Mouse (Mus musculus) stomach, embryonic 16.5 days (tissue): ENCODE measurements around the gene Rab3b. TPM values are rescaled to one million over a fixed set of nuclear protein-coding genes. Genes with fewer than 3 reads are reported as not detected.

Source experiments
- ATAC-seq: fragments of 200-750 bp; cut with Nextera tagmentation; 2 replicates; pipeline ENCODE4 v1.8.0; 2017; ENCODE audit warnings: moderate number of reproducible peaks, moderate TSS enrichment; ENCODE audit not compliant: insufficient read depth, low FRiP score
- H3K27ac ChIP-seq: fragments of 300-500 bp; sonication (generic); 2 replicates; pipeline ENCODE4 v1.5.1; 2014; ENCODE audit warnings: low read length
- H3K27me3 ChIP-seq: fragments of 300-500 bp; sonication (generic); 2 replicates; pipeline ENCODE4 v1.6.1; 2014; ENCODE audit warnings: low read length, control low read depth, mixed read lengths; ENCODE audit not compliant: control insufficient read depth, insufficient read depth
- H3K36me3 ChIP-seq: fragments of 300-500 bp; sonication (generic); 2 replicates; pipeline ENCODE4 v1.6.1; 2014; ENCODE audit warnings: low read length; ENCODE audit not compliant: control insufficient read depth, insufficient read depth
- H3K4me1 ChIP-seq: fragments of 300-500 bp; sonication (generic); 2 replicates; pipeline ENCODE4 v1.6.1; 2014; ENCODE audit warnings: low read length, control low read depth, mixed read lengths; ENCODE audit not compliant: control insufficient read depth, insufficient read depth
- H3K4me2 ChIP-seq: fragments of 300-500 bp; sonication (generic); 2 replicates; pipeline ENCODE4 v1.6.1; 2014; ENCODE audit warnings: low read depth, low read length, mixed read lengths
- H3K4me3 ChIP-seq: fragments of 300-500 bp; sonication (generic); replicated peaks from 2 replicates; pipeline ENCODE4 v1.5.1; 2014; ENCODE audit warnings: mild to moderate bottlenecking, low read length
- H3K9ac ChIP-seq: fragments of 300-500 bp; sonication (generic); 2 replicates; pipeline ENCODE4 v1.6.1; 2014; ENCODE audit warnings: low read length
- H3K9me3 ChIP-seq: fragments of 300-500 bp; sonication (generic); replicated peaks from 2 replicates; pipeline ENCODE4 v1.6.1; 2016; ENCODE audit warnings: low read length, control low read depth; ENCODE audit not compliant: control insufficient read depth
- WGBS: fragments of 180-500 bp; shearing (Covaris S2); extraction: QIAGEN DNeasy Blood & Tissue Kit; methylation state at CpG from one replicate; pipeline ENCODE4 v1.1.7; 2014; 5-methylcytosine and 5-hydroxymethylcytosine counted together
- polyA plus RNA-seq: library from polyadenylated mRNA; unstranded; fragments of >200 nt; fragmentation: Nextera tagmentation; extraction: Ambion mirVana; gene quantifications from 2 replicates; pipeline ENCODE4 v1.2.1, GENCODE M21; 2015

The Rab3b gene
- polyA plus RNA-seq, 1 experiment from 2014 or later = 10.3 TPM

DNA sequence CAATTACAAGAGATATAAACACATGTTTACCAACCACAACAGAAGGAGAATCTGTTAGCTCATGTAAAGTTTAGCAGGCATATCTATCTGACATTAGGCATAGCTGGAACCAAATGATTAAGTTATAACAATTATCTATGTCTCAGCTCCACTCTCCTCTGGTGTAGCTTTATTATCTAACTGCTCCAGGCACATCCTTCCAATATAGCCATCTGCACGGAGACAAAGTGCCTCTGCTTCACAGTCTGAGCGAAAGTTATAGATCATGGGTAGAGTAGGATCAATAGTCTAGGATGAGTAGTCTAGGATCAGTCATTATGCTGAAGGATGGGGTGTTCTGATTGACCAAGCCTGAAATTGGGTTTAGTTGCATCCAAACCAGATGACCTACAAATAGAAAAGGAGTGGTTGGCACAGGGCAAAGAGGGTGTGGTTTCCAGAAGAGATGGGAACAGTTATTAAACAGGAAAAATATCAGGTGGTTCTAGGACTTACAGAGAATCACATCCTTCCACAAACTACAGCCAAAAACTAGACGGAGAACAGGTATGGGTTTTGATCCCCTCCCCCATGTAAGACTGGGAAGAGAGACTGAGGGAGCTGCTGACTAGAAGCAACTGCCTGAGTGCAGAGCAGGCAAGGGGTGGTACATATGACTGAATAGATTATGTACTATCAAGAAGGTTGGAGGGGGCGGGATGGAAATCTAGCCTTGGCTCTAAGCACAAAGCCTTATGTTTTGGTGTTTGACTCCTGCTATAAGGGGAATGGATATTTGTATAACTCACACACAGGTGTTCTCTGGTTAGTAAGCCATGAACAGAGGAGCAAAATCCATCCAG is 82.0 kb downstream of the Rab3b start:
- no peak overlapping the region for H3K27ac ChIP-seq
- 81% methylated on average over 4 of the region's 4 CpGs for WGBS
- H3K9me3 ChIP-seq = no peaks in the 10 kb centered on the region
- H3K36me3 ChIP-seq = no peaks in the 10 kb centered on the region
- H3K27me3 ChIP-seq = no peaks in the 10 kb centered on the region
- no peak for ATAC-seq
- H3K4me1 ChIP-seq = no peaks in the 10 kb centered on the region
- no peak overlapping the region for H3K9ac ChIP-seq
- H3K4me2 ChIP-seq = no peak overlapping the region
- no peak overlapping the region for H3K4me3 ChIP-seq

DNA sequence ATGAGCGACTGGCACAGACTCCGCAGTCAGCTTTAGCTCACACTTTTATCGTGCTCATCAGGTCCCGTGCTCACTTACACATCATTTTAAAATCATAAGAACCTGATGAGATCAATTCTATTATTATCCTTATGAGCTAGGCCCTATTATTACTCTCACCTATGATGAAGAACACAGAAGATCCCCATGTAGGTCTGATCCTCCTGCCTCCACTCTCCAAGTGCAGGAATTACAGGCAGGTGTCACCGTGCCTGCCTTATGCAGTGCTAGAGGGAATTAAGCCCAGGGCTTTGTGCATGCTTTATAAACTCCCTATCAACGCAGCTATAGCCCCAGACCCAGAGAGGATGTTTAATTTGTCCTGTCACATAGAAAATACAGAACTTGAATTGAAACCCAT is 84.2 kb downstream of the Rab3b start:
- Histone ChIP-seq H3K9ac (no peak overlapping the region), H3K4me3 (no peak overlapping the region), H3K36me3 (no peaks in the 10 kb centered on the region), H3K4me1 (no peaks in the 10 kb centered on the region), H3K27me3 (no peaks in the 10 kb centered on the region), H3K4me2 (no peak overlapping the region), H3K9me3 (no peaks in the 10 kb centered on the region), H3K27ac (no peak overlapping the region)
- 86% methylated on average over 6 of the region's 6 CpGs for WGBS
- ATAC-seq = no peak

DNA sequence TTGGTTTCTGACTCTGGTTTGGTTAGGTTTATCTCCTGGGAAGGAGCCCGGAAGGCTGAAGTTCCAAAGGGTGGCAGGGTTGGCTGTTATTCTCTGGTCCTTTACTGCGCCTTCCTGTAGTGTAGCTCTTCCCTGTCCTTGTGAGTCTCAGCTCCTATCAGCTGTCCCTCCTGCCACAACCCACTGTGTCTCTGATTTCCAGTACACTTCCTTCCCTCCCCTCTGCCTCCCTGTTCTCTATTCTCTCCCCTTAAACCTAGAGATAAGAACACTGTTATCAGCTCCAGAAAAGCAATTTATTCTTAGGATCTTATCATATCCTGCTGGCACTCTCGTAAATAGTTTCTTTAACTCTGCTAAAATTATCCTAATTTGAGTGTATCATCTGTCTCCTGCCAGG is 90.7 kb downstream of the Rab3b start:
- Histone ChIP-seq H3K4me2 (no peak overlapping the region), H3K4me1 (no peaks in the 10 kb centered on the region), H3K9ac (no peak overlapping the region), H3K4me3 (no peak overlapping the region), H3K27ac (no peak overlapping the region), H3K36me3 (no peaks in the 10 kb centered on the region), H3K27me3 (no peaks in the 10 kb centered on the region), H3K9me3 (no peaks in the 10 kb centered on the region)
- no peak for ATAC-seq
- 53% methylated on average over 3 of the region's 3 CpGs for WGBS

DNA sequence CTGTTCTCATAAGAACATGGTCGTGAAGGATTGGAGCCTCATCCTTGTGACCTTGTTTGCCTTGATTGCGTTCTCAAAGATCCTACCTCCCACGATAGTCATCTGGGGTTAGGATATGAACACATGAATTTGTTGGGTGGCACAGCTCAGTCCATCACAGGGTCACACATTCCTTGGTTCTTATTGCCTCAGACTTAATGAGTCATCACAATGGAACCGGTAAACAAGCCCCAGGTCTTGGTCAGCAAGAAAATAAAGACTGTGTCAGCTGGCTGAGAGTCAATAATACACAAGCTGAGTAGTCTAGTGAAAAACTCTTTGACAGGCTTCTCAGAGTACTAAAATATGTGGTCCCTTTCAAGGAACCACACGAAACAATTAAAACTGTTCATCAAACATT is 92.2 kb downstream of the Rab3b start:
- no peaks in the 10 kb centered on the region for H3K9me3 ChIP-seq
- 65% methylated on average over 5 of the region's 5 CpGs for WGBS
- no peak overlapping the region for H3K27ac ChIP-seq
- ATAC-seq = no peak
- H3K9ac ChIP-seq = no peak overlapping the region
- H3K27me3 ChIP-seq = no peaks in the 10 kb centered on the region
- no peak overlapping the region for H3K4me2 ChIP-seq
- no peak overlapping the region for H3K4me3 ChIP-seq
- H3K36me3 ChIP-seq = no peaks in the 10 kb centered on the region
- no peaks in the 10 kb centered on the region for H3K4me1 ChIP-seq

DNA sequence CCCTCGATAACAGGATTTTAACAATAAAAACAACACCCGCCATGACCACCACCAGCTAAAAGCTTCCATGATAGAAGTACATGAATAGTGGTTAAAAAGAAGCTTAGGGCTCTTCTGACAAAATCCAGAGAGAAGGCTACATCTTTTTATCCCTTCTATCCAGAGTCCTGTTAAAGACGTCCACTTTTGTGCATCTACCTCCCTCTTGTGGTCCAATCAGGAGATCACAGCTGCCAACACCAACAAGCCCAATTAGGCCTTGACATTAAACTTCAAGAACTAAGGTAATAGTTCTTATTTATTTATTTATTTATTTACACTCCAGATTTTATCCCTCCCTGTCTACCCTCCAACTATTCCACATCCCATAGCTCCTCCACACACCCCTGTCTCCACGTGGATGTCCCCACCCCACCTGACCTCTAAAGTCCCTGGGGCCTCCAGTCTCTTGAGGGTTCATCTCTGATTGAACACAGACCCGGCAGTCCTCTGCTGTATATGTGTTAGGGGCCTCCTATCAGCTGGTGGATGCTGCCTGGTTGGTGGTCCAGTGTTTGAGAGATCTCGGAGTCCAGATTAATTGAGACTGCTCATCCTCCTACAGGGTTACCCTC is 97.7 kb downstream of the Rab3b start:
- 36% methylated on average over 6 of the region's 6 CpGs for WGBS
- no peak overlapping the region for H3K4me2 ChIP-seq
- no peak overlapping the region for H3K27ac ChIP-seq
- no peaks in the 10 kb centered on the region for H3K36me3 ChIP-seq
- no peaks in the 10 kb centered on the region for H3K27me3 ChIP-seq
- no peak for ATAC-seq
- no peaks in the 10 kb centered on the region for H3K4me1 ChIP-seq
- H3K4me3 ChIP-seq = no peak overlapping the region
- H3K9ac ChIP-seq = no peak overlapping the region
- H3K9me3 ChIP-seq = no peaks in the 10 kb centered on the region

DNA sequence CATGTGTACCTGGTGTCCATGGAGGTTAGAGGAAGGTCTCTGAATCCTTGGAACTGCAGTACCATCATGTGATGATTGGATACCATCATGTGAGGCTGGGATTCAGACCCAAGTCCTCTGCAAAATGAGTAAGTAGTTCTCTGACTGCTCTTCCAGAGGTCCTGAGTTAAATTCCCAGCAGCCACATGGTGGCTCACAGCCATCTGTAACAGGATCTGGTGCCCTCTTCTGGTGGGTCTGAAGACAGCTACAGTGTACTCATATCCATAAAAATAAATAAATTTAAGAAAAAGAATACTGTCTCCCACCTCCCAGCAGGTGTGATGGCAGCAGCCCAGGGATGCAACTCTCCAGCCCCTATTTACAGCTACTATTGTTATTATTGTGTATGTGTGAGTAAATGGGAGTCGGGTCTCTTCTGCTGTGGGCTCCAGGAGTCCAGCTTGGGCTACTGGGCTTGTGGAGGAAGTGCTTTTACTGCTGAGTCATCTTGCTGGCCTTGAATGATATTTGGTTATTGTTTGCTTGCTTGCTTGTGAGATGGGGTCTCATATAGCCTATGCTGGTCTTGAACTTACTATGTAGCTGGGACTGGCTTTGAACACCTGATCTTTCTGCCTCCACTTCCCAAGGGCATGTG is 108.1 kb downstream of the Rab3b start:
- Histone ChIP-seq H3K4me2 (no peak overlapping the region), H3K27ac (no peak overlapping the region), H3K9ac (no peak overlapping the region), H3K27me3 (no peaks in the 10 kb centered on the region), H3K4me1 (no peaks in the 10 kb centered on the region), H3K4me3 (no peak overlapping the region), H3K9me3 (no peaks in the 10 kb centered on the region), H3K36me3 (no peaks in the 10 kb centered on the region)
- no peak for ATAC-seq
- WGBS = 71% methylated on average over 1 of the region's 1 CpGs

DNA sequence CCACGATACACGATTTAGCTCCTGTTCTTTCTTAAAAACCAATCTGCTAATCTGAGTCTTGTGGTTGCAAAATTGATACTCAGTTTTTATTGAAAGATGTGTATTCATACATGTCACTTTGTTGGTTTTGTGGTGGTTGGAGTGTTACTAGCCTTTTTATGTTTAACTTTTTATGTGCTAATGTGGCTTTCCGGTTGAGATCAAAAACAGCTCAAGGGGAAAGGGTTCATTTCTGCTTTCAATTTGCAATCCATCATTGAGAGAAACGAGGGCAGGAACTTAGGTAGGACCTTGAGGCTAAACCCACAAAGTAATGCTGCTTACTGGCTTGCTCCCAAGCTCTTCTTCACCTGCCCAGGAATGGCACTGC is 108.6 kb downstream of the Rab3b start:
- H3K9ac ChIP-seq = no peak overlapping the region
- no peaks in the 10 kb centered on the region for H3K4me1 ChIP-seq
- 61% methylated on average over 4 of the region's 4 CpGs for WGBS
- H3K9me3 ChIP-seq = no peaks in the 10 kb centered on the region
- H3K36me3 ChIP-seq = no peaks in the 10 kb centered on the region
- H3K4me3 ChIP-seq = no peak overlapping the region
- H3K27ac ChIP-seq = no peak overlapping the region
- no peak for ATAC-seq
- H3K4me2 ChIP-seq = no peak overlapping the region
- no peaks in the 10 kb centered on the region for H3K27me3 ChIP-seq

DNA sequence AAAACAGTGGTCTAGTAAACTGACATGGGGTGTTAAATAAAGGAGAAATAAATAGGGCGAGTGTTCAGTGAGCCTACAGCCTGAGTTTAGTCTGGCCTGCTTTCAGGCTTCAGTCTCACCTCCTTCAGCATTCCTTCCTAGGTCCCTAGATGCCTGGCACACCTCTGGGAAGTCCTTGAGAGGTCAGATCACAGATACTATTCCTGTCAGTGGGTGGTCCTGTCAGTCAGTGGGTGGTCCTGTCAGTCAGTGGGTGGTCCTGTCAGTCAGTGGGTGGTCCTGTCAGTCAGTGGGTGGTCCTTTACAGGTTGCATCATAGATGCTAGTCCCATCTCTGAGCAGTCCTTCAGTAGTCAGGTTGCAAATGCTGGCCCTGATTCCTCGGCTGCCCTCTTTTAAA is 110.6 kb downstream of the Rab3b start:
- Histone ChIP-seq H3K4me1 (no peaks in the 10 kb centered on the region), H3K9ac (no peak overlapping the region), H3K4me2 (no peak overlapping the region), H3K27ac (no peak overlapping the region), H3K9me3 (no peaks in the 10 kb centered on the region), H3K4me3 (no peak overlapping the region), H3K36me3 (no peaks in the 10 kb centered on the region), H3K27me3 (no peaks in the 10 kb centered on the region)
- 65% methylated on average over 2 of the region's 2 CpGs for WGBS
- ATAC-seq = no peak

DNA sequence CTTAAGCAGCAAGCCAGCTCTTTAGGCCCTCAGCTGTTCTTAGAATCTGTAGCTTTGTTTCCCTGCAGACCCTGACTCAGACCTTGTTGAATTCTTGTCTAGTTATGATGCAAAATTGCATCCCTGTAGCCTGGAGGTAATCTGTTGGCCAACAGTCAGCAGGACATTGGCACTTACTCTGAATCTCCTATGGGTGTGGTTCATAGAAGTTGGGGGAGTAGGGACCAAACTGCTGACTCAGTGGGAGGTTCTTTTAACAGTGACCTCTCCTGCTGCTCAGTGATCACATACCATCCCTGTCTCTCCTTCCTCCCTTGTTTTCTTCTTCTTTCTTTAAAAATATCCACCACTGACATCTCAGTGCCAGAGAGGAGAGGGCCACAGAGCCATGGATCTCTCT is 111.2 kb downstream of the Rab3b start:
- H3K27me3 ChIP-seq = no peaks in the 10 kb centered on the region
- no peak overlapping the region for H3K4me3 ChIP-seq
- H3K27ac ChIP-seq = no peak overlapping the region
- H3K9me3 ChIP-seq = no peaks in the 10 kb centered on the region
- no peak for ATAC-seq
- no peak overlapping the region for H3K4me2 ChIP-seq
- no peak overlapping the region for H3K9ac ChIP-seq
- no peaks in the 10 kb centered on the region for H3K4me1 ChIP-seq
- H3K36me3 ChIP-seq = no peaks in the 10 kb centered on the region
